Mouse (Mus musculus) gastrocnemius, postnatal 25 days (tissue): Measurements from ENCODE around the gene Itprip. TPM values are rescaled to one million over a fixed set of nuclear protein-coding genes. Genes with fewer than 3 reads are reported as not detected.

ENCODE experiments used
- DNase-seq: peaks from one replicate; pipeline ENCODE4 v3.0.0; 2022
- total RNA-seq, 2 experiments: library from RNA; stranded (reverse); gene quantifications; 1 replicate in 1 of 2; 2 replicates in 1 of 2; pipeline ENCODE4 v1.2.3; 2021

The Itprip gene
- total RNA-seq, 2 experiments from 2014 or later = 0.36 to 0.70 TPM

- DNase-seq = no peak
These were observed 3.8 kb downstream of the Itprip start for GRCm38 (mm10) chr19:47915251-47915650.

GRCm38 (mm10) chr19:47914191-47914590 lies 4.9 kb downstream of the Itprip start:
- no peak for DNase-seq

DNA sequence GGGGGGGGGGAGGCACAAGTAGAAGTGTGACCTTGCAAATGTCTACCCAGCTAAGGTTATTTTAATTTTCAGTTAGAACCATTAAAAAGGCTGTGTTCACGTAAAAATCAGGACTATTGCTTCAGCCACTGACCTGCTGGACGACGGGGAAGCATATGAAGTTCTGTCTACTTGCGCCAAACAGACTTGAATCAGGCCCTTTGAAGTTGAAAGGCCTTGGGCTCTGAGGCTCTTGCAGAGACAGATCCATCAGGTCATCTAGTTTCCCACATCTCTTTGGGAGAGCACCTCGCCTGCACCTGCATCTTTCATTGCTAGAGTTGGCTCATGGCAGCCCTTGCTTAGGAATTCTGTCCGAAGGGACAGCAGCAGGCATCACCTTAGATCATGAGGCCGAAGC lies 5.8 kb downstream of the Itprip start:
- DNase-seq = no peak

GRCm38 (mm10) chr19:47910751-47911150 lies 8.3 kb downstream of the Itprip start:
- no peak for DNase-seq

GRCm38 (mm10) chr19:47910117-47910618 lies 8.9 kb downstream of the Itprip start:
- no peak for DNase-seq

DNA sequence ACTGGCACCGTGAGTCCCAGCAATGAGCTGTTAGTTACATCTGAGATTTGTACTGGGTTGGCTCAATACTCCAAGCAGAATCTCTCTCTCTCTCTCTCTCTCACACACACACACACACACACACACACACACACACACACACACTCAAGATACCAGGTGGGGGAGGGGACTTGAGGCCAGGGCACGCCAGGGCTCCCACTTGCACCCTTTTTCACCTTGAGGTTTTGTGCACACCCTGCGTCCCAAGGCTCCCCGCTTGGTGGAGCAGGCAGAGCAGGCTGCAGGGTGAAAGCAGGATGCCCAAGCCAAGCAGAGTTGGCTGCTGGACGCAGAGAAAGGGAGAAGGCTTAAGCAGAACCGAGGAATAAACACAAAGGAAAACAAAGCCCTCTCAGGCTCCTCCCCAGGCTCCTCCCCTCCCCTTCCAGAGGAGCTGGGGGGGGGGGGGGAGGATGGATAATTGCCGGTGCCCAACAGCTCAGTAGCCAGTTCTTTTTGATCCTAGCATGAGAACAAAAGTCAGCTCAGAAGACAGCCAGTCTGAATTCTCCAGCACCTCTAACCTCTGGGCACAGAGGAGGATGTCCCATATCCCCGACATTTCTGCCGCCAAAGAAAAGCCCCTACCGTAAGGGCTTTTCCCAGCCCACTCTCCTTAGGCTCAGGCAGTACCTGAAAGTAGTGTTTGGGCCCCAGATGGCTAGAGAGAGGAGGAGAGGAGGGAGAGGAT lies 9.5 kb downstream of the Itprip start:
- DNase-seq = no peak

DNA sequence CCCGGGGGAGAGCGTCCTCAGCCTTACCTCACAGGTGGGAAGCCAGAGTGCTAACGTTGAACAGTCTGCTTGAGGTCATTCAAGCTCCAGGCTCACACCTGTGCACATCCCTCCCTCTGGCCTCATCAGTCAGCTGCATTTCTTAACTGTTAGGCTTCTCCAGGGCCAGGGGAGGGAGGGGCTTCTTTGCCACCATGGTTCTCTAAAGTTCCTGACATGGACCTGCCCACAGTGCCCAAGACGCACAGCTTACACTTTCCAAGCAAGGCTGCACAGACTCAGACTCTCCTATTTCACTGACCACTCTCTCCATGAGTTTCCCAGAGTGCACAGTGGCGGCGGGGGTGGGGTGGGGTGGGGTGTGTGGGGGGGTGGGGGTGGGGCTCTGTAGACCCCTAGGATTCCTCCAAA lies 10.1 kb downstream of the Itprip start:
- DNase-seq = no peak

GRCm38 (mm10) chr19:47907596-47907995 lies 11.5 kb downstream of the Itprip start:
- no peak for DNase-seq

- DNase-seq = no peak
These were observed 13.5 kb downstream of the Itprip start for GRCm38 (mm10) chr19:47905603-47906002.

- no peak for DNase-seq
These were observed 14.0 kb downstream of the Itprip start for GRCm38 (mm10) chr19:47905081-47905480.

DNA sequence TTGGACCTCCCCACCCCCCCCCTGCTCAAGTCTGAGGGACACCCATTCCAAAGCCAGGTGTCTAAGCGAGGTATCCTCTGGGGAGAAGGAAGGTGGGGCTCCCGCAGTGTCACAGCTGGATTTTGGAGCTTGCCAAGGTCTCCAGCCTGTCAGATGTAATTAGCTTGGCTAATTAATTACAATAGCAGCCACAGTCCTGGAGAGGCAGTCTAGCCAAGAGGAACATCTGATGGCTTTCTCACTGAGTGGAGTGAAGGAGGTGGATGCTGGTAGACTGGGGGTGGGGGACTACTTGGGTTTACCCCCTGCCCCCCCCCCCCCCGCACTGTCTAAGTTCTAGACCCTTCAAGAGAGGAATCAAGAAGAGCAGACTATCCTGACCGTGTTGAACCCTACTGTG lies 15.4 kb downstream of the Itprip start:
- DNase-seq = no peak

GRCm38 (mm10) chr19:47902316-47903201 lies 16.5 kb downstream of the Itprip start:
- DNase-seq = no peak

DNA sequence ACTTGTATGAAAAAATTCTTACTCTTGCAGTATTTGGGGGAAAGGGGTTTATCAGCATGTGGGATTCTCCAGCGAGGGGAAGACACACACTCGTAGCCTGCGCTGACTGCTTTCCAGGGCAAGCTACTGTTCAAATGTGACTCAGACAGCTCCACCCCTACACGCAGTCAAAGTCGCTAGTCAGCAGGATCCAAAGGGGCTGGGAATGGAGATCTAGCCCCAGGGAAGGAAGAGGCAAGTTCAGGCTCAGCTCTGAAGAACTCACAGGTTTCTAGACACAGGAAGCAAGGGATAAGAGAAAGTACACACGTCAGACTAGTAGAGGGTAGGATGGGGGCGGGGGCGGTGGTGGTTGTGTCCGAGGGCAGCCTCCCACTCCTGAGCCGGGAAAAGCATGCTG lies 18.5 kb downstream of the Itprip start:
- DNase-seq = no peak

- no peak for DNase-seq
These were observed 19.1 kb downstream of the Itprip start for GRCm38 (mm10) chr19:47900012-47900411.

DNA sequence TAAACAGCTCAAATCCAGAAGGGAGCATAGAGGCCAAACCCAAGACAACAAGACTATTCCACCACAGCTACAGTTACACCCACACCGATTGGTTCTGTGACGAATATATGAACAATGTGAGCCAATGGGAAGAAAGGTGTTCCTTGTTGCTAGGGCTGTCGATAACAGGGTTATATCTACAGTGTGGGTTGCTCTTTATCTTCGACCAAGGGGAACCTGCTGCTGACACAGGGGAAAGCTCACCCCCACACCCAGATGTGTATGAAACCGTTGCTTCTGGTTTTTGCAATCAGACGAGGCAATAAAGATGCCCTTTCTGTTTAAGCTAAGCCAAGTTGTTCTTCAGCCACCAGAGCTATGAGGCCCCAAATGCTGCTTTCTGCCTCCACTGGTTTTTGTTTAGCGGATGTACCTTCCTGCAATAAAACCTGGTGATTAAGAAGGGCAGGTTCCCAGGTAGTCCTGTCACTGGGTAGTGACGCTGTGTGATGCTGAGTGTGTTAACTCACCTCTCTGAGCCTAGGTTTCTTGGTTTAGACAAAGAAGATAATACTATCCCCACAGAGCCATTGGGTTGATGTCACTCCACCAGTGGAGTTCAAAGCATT lies 20.5 kb downstream of the Itprip start:
- no peak for DNase-seq

GRCm38 (mm10) chr19:47893092-47893491 lies 26.0 kb downstream of the Itprip start:
- DNase-seq = no peak

GRCm38 (mm10) chr19:47891562-47892312 lies 27.4 kb downstream of the Itprip start:
- no peak for DNase-seq

DNA sequence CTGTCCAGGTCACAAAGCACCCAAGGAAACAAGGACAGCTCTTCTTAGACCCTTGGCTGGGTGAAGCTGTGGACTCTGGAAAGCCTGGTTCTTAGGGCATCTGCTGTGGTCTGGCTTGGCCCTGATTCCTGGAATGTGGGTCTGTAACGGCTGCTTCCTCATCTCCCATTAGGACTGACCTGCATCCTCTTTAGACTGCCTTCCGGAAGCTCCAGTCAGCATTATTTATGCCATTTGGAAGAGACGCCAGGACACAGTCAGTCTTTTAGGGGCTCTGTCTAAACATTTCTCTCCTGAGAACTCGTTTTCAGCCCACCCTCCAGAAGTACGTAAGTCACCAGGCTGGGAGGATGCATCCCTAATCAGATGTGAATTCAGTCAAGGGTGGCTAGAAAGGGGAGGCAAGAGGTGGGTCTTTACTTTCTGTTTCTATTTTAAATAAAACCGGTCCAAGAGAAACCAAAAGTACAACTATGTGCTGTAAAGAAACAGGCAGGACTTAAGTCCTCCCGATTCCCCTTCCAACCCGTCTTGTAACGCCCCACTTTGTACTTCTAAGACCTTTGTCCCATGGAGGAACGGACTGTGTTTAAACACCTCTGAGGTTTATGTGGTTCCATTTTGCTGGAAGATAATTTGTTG lies 28.5 kb downstream of the Itprip start:
- DNase-seq = no peak

DNA sequence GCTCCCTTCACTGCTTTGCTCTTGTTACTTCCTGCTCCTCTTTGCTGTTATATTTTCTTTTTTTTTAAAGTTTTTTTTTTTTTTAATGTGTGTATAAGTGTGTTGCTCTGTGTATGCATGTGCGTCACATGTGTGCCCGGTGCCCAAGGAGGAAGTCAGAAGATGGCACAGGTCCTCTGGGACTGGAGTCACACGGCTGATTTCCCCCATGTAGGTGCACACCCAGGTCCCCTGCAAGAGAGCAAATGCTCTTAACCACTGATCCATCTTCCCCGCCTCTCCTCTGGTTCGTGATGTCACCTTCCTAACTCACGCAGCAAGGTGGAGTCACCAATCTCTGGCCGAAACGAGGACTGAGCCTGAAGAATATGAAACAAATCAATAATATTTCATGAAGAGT lies 31.1 kb downstream of the Itprip start:
- DNase-seq = no peak

- DNase-seq = no peak
These were observed 31.7 kb downstream of the Itprip start for GRCm38 (mm10) chr19:47887417-47887816.

- peak; percentile 40 for DNase-seq
These were observed 32.5 kb downstream of the Itprip start for GRCm38 (mm10) chr19:47886617-47887016.

GRCm38 (mm10) chr19:47885886-47886285 lies 33.2 kb downstream of the Itprip start:
- DNase-seq = no peak
